Mouse (Mus musculus): Measurements from ENCODE around the gene Slc25a27. TPM values are rescaled to one million over a fixed set of nuclear protein-coding genes. Genes with fewer than 3 reads are reported as not detected.

The Slc25a27 gene
- total RNA-seq, 2 experiments from 2014 or later: 0.29 to 2.5 TPM

Other genes starting within 250 kb of the Slc25a27 start
- not detected in 2 replicates for gene Mep1a, start 164.4 kb downstream of the Slc25a27 start, total RNA-seq (2015)
- not detected in 2 replicates for gene Mep1a, start 164.4 kb downstream of the Slc25a27 start, total RNA-seq (2017)
- gene Ankrd66, start 123.6 kb downstream of the Slc25a27 start, total RNA-seq (2015): not detected in 2 replicates
- gene Ankrd66, start 123.6 kb downstream of the Slc25a27 start, total RNA-seq (2017): not detected in 2 replicates
- 1.3 and 2.0 TPM in 2 replicates for gene Pla2g7, start 99.1 kb downstream of the Slc25a27 start, total RNA-seq (2015)
- gene Pla2g7, start 99.1 kb downstream of the Slc25a27 start, total RNA-seq (2017): 0.88 and 3.2 TPM in 2 replicates
- gene Tdrd6, start 36.9 kb downstream of the Slc25a27 start, total RNA-seq (2015): not detected in 2 replicates
- gene Tdrd6, start 36.9 kb downstream of the Slc25a27 start, total RNA-seq (2017): not detected in 2 replicates
- 2.1 and 2.6 TPM in 2 replicates for gene Cyp39a1, start 211 bp upstream of the Slc25a27 start, total RNA-seq (2015)
- 3.7 and 4.1 TPM in 2 replicates for gene Cyp39a1, start 211 bp upstream of the Slc25a27 start, total RNA-seq (2017)
- not detected in 2 replicates for gene Rcan2, start 134.1 kb upstream of the Slc25a27 start, total RNA-seq (2015)
- not detected in 2 replicates for gene Rcan2, start 134.1 kb upstream of the Slc25a27 start, total RNA-seq (2017)

All from megakaryocyte progenitor cell, adult 5-6 weeks (primary cell).